Mouse (Mus musculus): ENCODE results near the gene Lrrc8d.

DNA sequence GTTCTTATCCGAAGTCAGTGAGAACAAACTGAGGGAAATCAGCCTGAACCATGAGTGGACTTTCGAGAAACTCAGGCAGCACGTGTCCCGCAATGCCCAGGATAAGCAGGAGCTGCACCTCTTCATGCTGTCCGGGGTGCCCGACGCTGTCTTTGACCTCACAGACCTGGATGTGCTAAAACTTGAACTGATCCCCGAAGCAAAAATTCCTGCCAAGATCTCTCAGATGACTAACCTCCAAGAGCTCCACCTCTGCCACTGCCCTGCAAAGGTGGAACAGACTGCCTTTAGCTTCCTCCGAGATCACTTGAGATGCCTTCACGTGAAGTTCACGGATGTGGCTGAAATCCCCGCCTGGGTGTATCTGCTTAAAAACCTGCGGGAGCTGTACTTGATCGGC lies 113.3 kb downstream of the Lrrc8d start:
- TF ChIP-seq POLR2A (IDR thresholded peaks at IDR 0.05; ENCODE audit: borderline replicate concordance, extremely low read depth, insufficient read depth, insufficient read length, poor library complexity, severe bottlenecking) (no peak), CTCF (IDR thresholded peaks at IDR 0.05; ENCODE audit: borderline replicate concordance, extremely low read depth, insufficient read depth, insufficient read length) (no peak)
